ENCODE assay signal across 8 mouse cellular contexts in genomic region chr13:37993704-37994404, GRCm38 (mm10). TPM values are rescaled to one million over a fixed set of nuclear protein-coding genes. Genes with fewer than 3 reads are reported as not detected.
DNase-seq lines count a peak whose midpoint lies in the region; ATAC-seq lines count a peak whose summit lies in the region.

Gene Ssr1 (minus strand): TSS chr13:37994217.

- peak; percentile 95 for DNase-seq in T-cell, adult 2 months (ENCODE audit: low spot score)
- DNase-seq in cerebellum, postnatal 36 days: peak; percentile 94 to 99
- peak; percentile 92 to 95 for DNase-seq in frontal cortex, postnatal 36 days (ENCODE audit: low spot score in 2 of 2)
- peak; percentile 90 for DNase-seq in left cerebral cortex, adult 11 months (ENCODE audit: low spot score)
- DNase-seq in lung, postnatal 4 days: peak; percentile 97 to 98
- peak; percentile 95 for DNase-seq in retina, postnatal 7 days (ENCODE audit: low read depth, low spot score)
- DNase-seq in urinary bladder, adult 2 months (ENCODE audit: low spot score): peak; percentile 90

- peak within 1 kb of the TSS; percentile 89 for H3K9ac ChIP-seq in hindbrain, embryonic 15.5 days

- under 1% methylated on average over 86 of the region's 89 CpGs for WGBS in hindbrain, embryonic 15.5 days

- H3K36me3 ChIP-seq in hindbrain, embryonic 15.5 days: peaks cover 22% of the 10 kb centered on the region

- no peaks in the 10 kb centered on the region for H3K27me3 ChIP-seq in hindbrain, embryonic 15.5 days

- H3K4me2 ChIP-seq in hindbrain, embryonic 15.5 days: peak within 1 kb of the TSS; percentile 75

- peak within 1 kb of the TSS; percentile 94 for H3K27ac ChIP-seq in hindbrain, embryonic 15.5 days (replicated peaks)

- peaks cover 16% of the 10 kb centered on the region for H3K4me1 ChIP-seq in hindbrain, embryonic 15.5 days (replicated peaks)

- peak within 1 kb of the TSS; percentile 88 for H3K4me3 ChIP-seq in hindbrain, embryonic 15.5 days

- H3K9me3 ChIP-seq in hindbrain, embryonic 15.5 days: no peaks in the 10 kb centered on the region

- ATAC-seq in hindbrain, embryonic 15.5 days (ENCODE audit: low FRiP score, low read depth): peak; percentile 98

RNA-seq across cellular contexts. Expression of gene Ssr1, which starts in this region (rescaled TPM):
- polyA plus RNA-seq in hindbrain, embryonic 15.5 days (2015; fragmentation: Nextera tagmentation; extraction: Ambion mirVana): 59.4 and 64.0 TPM in 2 replicates
- polyA plus RNA-seq in urinary bladder, adult 2 months (2012; rRNA removed): 24.4 and 27.2 TPM in 2 replicates

Comparison
In these comparisons a context has a peak if more than half of its experiments do, and no peak if none do; other contexts are left out.
1. Peak in every context shown above with its lines: DNase-seq, ATAC-seq, H3K4me3 ChIP-seq and H3K27ac ChIP-seq.